Mouse (Mus musculus): ENCODE measurements around the gene Smarcd2. TPM values are rescaled to one million over a fixed set of nuclear protein-coding genes. Genes with fewer than 3 reads are reported as not detected.

Gene Smarcd2
- polyA plus RNA-seq, 1 experiment from 2014 or later = 7.1 TPM

DNA sequence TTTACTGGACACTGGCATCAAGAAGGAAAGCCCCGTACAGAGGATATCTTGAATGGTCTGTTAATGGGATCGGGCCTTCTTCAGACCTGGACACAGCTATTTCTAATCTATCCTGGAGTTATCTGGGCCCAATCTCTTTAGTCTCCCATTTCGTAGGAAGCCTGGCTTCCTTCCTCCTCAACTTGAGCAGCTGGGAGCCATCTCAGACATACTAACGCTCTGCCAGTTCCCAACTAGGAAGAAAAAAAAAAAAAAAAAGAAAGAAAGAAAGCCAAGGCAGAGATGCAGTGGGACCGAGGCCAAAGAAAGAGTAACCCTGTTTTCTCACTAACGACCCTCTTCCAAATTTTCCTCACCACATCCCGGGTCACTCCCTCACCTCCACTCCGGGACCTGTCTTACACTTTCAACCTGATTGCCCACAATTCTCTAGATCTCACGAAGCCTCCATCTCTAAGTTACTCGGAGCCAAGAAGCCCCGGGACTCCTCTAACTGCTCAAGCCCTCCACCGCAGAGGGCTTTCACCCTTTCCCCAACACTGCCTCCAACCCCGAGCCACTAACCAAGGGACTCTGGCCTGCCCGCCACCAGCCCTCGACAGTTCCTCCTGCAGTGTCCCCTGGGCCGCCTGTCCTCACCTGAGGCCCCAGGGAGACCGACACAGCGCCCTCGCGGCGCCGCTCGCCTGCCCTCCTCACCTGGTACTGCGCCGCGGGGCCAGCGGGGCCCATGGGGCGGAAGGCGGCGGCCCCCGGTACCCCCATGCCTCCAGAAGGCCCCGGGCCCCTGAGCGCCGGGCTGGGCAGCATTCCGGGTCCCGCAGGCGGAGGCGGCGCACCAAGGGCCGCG is 753 bp downstream of the Smarcd2 start:
- H3K27ac ChIP-seq (ENCODE audit: low read length) = peak overlapping the region; percentile 81
- no peaks in the 10 kb centered on the region for H3K9me3 ChIP-seq (replicated peaks; ENCODE audit: control insufficient read depth, low read length, poor library complexity, severe bottlenecking)
- 2% methylated on average over 41 of the region's 41 CpGs for WGBS
- H3K36me3 ChIP-seq (ENCODE audit: control insufficient read depth, insufficient read depth, low read length) = no peaks in the 10 kb centered on the region
- peak; percentile 64 for ATAC-seq
- H3K4me1 ChIP-seq (ENCODE audit: control insufficient read depth, insufficient read depth, low read length) = peaks cover 25% of the 10 kb centered on the region
- H3K4me2 ChIP-seq (ENCODE audit: low read length) = peak overlapping the region; percentile 71
- peak overlapping the region; percentile 77 for H3K4me3 ChIP-seq (ENCODE audit: low read depth, low read length)
- H3K9ac ChIP-seq (ENCODE audit: low read depth, low read length) = peak overlapping the region; percentile 80
- no peaks in the 10 kb centered on the region for H3K27me3 ChIP-seq (ENCODE audit: control insufficient read depth, insufficient read depth, low read depth, low read length)

DNA sequence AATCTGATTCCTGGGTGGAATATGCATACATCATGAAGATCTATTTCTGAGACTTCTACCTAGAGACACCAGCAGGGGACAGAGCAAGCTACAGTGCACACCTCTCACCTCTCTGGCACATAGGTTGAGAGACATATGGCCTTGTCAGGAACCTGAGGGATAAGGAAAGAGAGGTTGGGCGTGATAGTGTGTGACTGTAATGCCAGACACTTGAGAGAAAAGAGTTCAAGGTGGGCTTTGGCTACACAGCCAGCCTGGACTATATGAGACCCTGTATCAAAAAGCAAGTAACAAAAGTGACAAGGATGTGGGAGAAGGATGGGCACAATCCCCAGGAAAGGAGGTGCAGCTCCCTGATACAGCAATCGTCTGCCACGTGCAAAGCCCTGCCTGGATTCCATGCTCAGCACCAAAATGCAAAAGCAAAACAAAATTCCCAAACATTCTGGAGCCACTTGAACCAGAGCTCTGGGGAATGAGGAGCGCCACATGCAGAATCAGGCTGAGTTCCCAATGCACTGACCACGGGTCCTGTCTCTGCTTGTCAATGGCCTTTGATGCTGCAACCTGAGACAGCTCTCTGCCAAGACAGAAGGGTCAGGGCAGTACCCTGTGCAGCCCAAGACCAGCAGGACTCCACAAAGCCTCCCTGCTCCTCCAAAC is 1.5 kb downstream of the Smarcd2 start:
- H3K4me2 ChIP-seq (ENCODE audit: low read length) = peak overlapping the region; percentile 71
- peak overlapping the region; percentile 80 for H3K9ac ChIP-seq (ENCODE audit: low read depth, low read length)
- peak overlapping the region; percentile 77 for H3K4me3 ChIP-seq (ENCODE audit: low read depth, low read length)
- H3K9me3 ChIP-seq (replicated peaks; ENCODE audit: control insufficient read depth, low read length, poor library complexity, severe bottlenecking) = no peaks in the 10 kb centered on the region
- H3K4me1 ChIP-seq (ENCODE audit: control insufficient read depth, insufficient read depth, low read length) = peaks cover 25% of the 10 kb centered on the region
- peak overlapping the region; percentile 20 for H3K27ac ChIP-seq (ENCODE audit: low read length)
- peaks cover 5% of the 10 kb centered on the region for H3K36me3 ChIP-seq (ENCODE audit: control insufficient read depth, insufficient read depth, low read length)
- no peaks in the 10 kb centered on the region for H3K27me3 ChIP-seq (ENCODE audit: control insufficient read depth, insufficient read depth, low read depth, low read length)
- WGBS = 54% methylated on average over 5 of the region's 5 CpGs
- no peak for ATAC-seq

DNA sequence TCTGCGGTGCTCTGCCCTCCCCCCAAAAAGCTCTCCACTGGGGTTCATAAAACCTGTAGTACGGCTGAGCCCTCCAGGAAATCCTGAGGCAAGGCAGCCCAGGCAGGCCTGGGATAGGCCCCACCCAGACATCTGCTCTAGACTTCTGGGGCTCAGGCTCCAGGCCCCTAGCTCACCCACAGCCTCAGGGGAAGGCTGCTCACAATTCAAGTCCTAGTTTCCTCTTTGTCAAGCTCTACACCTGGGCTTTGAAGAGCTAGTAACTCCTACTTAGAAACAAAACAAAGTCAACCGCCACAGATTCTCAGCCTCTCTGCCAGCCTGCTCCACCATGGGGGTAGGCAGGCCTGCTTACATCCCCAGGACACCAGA is 3.7 kb downstream of the Smarcd2 start:
- no peak for ATAC-seq
- 47% methylated on average over 3 of the region's 3 CpGs for WGBS
- Histone ChIP-seq H3K9ac (ENCODE audit: low read depth, low read length) (no peak overlapping the region), H3K4me1 (ENCODE audit: control insufficient read depth, insufficient read depth, low read length) (peaks cover 22% of the 10 kb centered on the region), H3K4me3 (ENCODE audit: low read depth, low read length) (no peak overlapping the region), H3K9me3 (replicated peaks; ENCODE audit: control insufficient read depth, low read length, poor library complexity, severe bottlenecking) (no peaks in the 10 kb centered on the region), H3K27ac (ENCODE audit: low read length) (no peak overlapping the region), H3K36me3 (ENCODE audit: control insufficient read depth, insufficient read depth, low read length) (peaks cover 24% of the 10 kb centered on the region), H3K4me2 (ENCODE audit: low read length) (no peak overlapping the region), H3K27me3 (ENCODE audit: control insufficient read depth, insufficient read depth, low read depth, low read length) (no peaks in the 10 kb centered on the region)

DNA sequence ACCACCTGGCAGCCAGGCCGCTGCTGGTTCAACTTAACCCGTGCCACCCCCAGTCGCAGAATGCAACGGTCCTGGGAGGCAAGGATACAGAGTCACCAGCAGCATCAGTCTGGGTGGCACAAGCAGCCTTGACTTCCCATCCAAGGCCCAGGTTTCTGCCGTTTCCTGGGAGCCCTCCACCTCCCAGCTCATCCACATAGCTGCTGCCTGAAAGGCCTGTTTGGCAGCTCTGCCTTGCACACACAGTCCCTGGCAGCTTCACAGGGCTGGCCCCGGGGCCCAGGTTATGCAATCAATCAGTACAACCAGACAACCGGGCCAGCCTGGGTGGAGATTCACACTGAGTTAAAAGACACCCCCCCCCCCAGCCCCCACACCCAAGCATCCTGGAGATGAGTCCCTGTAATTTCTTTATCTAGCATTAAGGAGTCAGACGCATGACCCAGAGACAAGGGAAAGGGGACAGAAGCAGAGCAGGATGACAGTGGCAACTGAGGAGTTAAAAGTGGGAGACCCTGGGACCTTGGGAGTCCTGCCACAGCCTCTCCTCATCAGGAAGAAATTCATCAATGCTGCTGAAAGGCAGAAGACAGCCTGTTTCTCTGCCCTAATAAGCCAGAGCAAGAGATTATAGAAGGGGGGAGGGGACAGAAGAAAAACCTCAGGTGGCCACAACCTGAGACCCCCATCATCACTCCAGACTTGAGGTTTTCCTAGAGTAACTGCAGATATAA is 4.3 kb downstream of the Smarcd2 start:
- peaks cover 30% of the 10 kb centered on the region for H3K36me3 ChIP-seq (ENCODE audit: control insufficient read depth, insufficient read depth, low read length)
- WGBS = 74% methylated on average over 8 of the region's 8 CpGs
- H3K27ac ChIP-seq (ENCODE audit: low read length) = no peak overlapping the region
- ATAC-seq = no peak
- H3K4me3 ChIP-seq (ENCODE audit: low read depth, low read length) = no peak overlapping the region
- H3K9ac ChIP-seq (ENCODE audit: low read depth, low read length) = peak overlapping the region; percentile 20; the same call in 1 of the 2 replicates
- H3K4me1 ChIP-seq (ENCODE audit: control insufficient read depth, insufficient read depth, low read length) = peaks cover 22% of the 10 kb centered on the region
- no peak overlapping the region for H3K4me2 ChIP-seq (ENCODE audit: low read length)
- H3K9me3 ChIP-seq (replicated peaks; ENCODE audit: control insufficient read depth, low read length, poor library complexity, severe bottlenecking) = no peaks in the 10 kb centered on the region
- H3K27me3 ChIP-seq (ENCODE audit: control insufficient read depth, insufficient read depth, low read depth, low read length) = no peaks in the 10 kb centered on the region

DNA sequence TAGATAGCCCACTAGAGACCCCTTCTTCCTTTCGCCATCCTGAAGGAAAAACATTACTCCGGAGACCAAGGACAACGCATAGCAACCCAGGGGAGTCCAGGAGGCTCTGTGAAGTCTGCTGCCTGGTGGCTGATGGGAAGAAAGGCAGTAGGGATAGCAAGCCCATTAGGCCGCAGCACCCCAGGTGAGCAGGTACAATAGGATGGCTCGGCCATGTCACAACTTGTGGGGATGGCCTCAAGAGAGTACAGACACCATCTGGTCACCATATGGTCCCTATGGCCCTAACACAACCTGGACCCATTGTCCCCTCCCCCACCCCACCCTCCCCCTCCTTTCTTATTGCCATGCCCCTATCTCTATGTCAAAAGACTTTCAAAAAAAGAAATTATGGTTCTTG is 4.9 kb downstream of the Smarcd2 start:
- no peak overlapping the region for H3K4me2 ChIP-seq (ENCODE audit: low read length)
- H3K9ac ChIP-seq (ENCODE audit: low read depth, low read length) = no peak overlapping the region
- WGBS = 67% methylated on average over 5 of the region's 5 CpGs
- H3K9me3 ChIP-seq (replicated peaks; ENCODE audit: control insufficient read depth, low read length, poor library complexity, severe bottlenecking) = no peaks in the 10 kb centered on the region
- H3K27ac ChIP-seq (ENCODE audit: low read length) = no peak overlapping the region
- no peak overlapping the region for H3K4me3 ChIP-seq (ENCODE audit: low read depth, low read length)
- no peaks in the 10 kb centered on the region for H3K27me3 ChIP-seq (ENCODE audit: control insufficient read depth, insufficient read depth, low read depth, low read length)
- no peak for ATAC-seq
- peaks cover 35% of the 10 kb centered on the region for H3K36me3 ChIP-seq (ENCODE audit: control insufficient read depth, insufficient read depth, low read length)
- H3K4me1 ChIP-seq (ENCODE audit: control insufficient read depth, insufficient read depth, low read length) = peaks cover 22% of the 10 kb centered on the region

DNA sequence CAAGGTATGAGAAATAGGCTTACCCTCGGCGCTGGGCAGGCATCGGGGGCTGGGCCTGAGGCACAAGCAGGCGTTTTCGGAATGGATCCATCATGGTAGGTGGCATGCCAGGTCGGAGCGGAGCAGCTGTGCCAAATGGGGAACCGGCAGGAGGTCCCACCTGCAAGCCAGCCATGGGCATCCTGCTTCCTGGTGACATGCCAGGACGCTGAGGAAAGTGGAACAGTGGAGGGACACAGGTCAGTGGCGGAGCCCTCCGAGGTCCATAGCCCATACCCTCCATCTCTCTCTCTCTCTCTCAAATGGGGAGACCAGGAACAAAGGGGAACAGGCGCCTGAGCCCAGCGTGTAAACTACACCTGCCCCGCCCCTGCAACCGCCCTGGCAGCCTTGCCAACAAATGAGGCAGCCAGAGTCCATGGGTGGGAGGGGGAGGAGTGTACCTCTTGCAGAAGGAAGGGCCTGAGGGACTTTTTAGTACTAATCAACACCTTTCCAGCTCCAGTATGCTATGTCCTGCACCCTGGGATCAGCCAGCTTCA is 5.4 kb downstream of the Smarcd2 start:
- H3K27me3 ChIP-seq (ENCODE audit: control insufficient read depth, insufficient read depth, low read depth, low read length) = no peaks in the 10 kb centered on the region
- H3K4me3 ChIP-seq (ENCODE audit: low read depth, low read length) = no peak overlapping the region
- H3K9me3 ChIP-seq (replicated peaks; ENCODE audit: control insufficient read depth, low read length, poor library complexity, severe bottlenecking) = no peaks in the 10 kb centered on the region
- ATAC-seq = no peak
- no peak overlapping the region for H3K4me2 ChIP-seq (ENCODE audit: low read length)
- H3K9ac ChIP-seq (ENCODE audit: low read depth, low read length) = no peak overlapping the region
- 81% methylated on average over 15 of the region's 15 CpGs for WGBS
- no peak overlapping the region for H3K27ac ChIP-seq (ENCODE audit: low read length)
- H3K4me1 ChIP-seq (ENCODE audit: control insufficient read depth, insufficient read depth, low read length) = peaks cover 22% of the 10 kb centered on the region
- peaks cover 40% of the 10 kb centered on the region for H3K36me3 ChIP-seq (ENCODE audit: control insufficient read depth, insufficient read depth, low read length)

DNA sequence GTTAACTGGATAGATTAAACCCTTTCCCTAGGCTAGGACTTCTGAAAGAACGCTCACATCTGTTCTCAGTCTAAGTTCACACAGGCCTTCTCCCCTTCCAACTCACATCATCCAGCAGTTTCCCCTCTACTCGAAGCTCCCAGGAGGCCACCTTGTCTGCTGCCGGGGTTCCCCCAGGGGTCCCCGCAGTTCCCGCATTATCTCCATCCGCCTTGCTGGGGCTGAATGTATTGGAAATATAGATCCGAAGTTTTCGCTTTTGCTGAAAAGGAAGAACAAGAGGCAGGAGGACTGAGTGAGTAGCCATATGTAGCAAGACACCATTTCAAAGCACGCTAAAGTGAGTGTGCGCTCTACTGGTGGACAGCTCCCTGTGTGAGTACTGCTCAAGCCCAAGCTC is 6.3 kb downstream of the Smarcd2 start:
- Histone ChIP-seq H3K9ac (ENCODE audit: low read depth, low read length) (no peak overlapping the region), H3K27me3 (ENCODE audit: control insufficient read depth, insufficient read depth, low read depth, low read length) (no peaks in the 10 kb centered on the region), H3K4me3 (ENCODE audit: low read depth, low read length) (no peak overlapping the region), H3K9me3 (replicated peaks; ENCODE audit: control insufficient read depth, low read length, poor library complexity, severe bottlenecking) (no peaks in the 10 kb centered on the region), H3K36me3 (ENCODE audit: control insufficient read depth, insufficient read depth, low read length) (peaks cover 49% of the 10 kb centered on the region), H3K4me1 (ENCODE audit: control insufficient read depth, insufficient read depth, low read length) (peaks cover 16% of the 10 kb centered on the region), H3K4me2 (ENCODE audit: low read length) (no peak overlapping the region), H3K27ac (ENCODE audit: low read length) (no peak overlapping the region)
- WGBS = 93% methylated on average over 10 of the region's 10 CpGs
- ATAC-seq = no peak

DNA sequence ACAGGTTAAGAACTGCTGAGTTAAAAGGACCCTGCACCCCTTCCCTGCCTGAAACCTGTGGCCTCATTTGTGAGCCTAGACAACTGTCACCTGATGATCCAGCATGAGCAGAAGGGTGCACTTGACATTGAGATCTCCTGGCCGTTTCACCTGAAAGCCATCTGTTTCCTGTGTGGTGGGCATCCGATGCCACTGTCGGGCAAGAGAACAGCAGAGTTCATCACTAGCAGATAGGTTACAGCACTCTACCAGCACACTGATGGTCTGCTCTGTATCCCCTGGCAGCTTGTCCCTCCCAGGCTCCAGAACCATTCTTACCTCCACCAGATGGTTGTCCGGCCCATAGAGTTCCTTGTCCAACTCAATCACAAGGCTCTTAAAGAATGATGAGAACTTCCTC is 7.2 kb downstream of the Smarcd2 start:
- no peaks in the 10 kb centered on the region for H3K27me3 ChIP-seq (ENCODE audit: control insufficient read depth, insufficient read depth, low read depth, low read length)
- peaks cover 58% of the 10 kb centered on the region for H3K36me3 ChIP-seq (ENCODE audit: control insufficient read depth, insufficient read depth, low read length)
- WGBS = 96% methylated on average over 4 of the region's 4 CpGs

More for the DNA sequence above, 7.2 kb downstream of the Smarcd2 start:
- Histone ChIP-seq H3K9ac (ENCODE audit: low read depth, low read length) (no peak overlapping the region), H3K4me3 (ENCODE audit: low read depth, low read length) (no peak overlapping the region), H3K4me1 (ENCODE audit: control insufficient read depth, insufficient read depth, low read length) (peaks cover 11% of the 10 kb centered on the region), H3K9me3 (replicated peaks; ENCODE audit: control insufficient read depth, low read length, poor library complexity, severe bottlenecking) (no peaks in the 10 kb centered on the region), H3K4me2 (ENCODE audit: low read length) (no peak overlapping the region), H3K27ac (ENCODE audit: low read length) (no peak overlapping the region)
- ATAC-seq = no peak
